Mouse (Mus musculus): Measurements from ENCODE around the gene Hist1h1b. TPM values are rescaled to one million over a fixed set of nuclear protein-coding genes. Genes with fewer than 3 reads are reported as not detected.
"Not testable (repeated sequence)": the region's sequence is repeated elsewhere in the genome, so short reads cannot be mapped to it uniquely, and the experiment has no call there.

The Hist1h1b gene
- polyA plus RNA-seq, 1 experiment from 2014 or later: not detected

DNA sequence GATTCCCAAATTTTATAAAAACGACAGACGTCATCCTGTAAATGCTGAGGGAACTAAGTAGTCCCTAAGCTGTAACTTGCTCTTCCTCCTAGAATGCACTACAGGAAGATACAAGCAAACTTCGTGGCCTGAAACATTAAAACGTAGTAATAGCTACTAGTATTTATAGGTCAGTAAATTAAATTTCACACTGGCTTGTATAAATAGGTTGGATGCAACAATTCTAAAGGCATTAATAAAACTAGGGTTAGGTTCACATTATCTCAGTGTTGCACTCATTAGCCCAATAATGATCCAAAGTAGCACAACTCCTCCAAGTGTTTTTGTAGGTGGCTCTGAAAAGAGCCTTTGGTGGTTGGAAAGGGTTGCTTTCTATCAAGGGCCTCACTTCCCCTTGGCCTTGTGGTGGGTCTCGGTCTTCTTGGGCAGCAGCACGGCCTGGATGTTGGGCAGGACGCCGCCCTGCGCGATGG lies 27.3 kb downstream of the Hist1h1b start:
- H3K27ac ChIP-seq: peak overlapping the region; percentile 64
- no peaks in the 10 kb centered on the region for H3K36me3 ChIP-seq (ENCODE audit: inconsistent target)
- peak overlapping the region; percentile 17; the same call in 1 of the 2 replicates for H3K4me3 ChIP-seq (ENCODE audit: inconsistent target)
- peaks cover 21% of the 10 kb centered on the region for H3K79me2 ChIP-seq (ENCODE audit: inconsistent target)
- 9% methylated on average over 5 of the region's 10 CpGs for WGBS (ENCODE audit: missing documents)

GRCm38 (mm10) chr13:21752356-21752755 lies 28.1 kb downstream of the Hist1h1b start:
- WGBS (ENCODE audit: missing documents): 62% methylated on average over 3 of the region's 3 CpGs

GRCm38 (mm10) chr13:21751827-21752226 lies 28.6 kb downstream of the Hist1h1b start:
- Histone ChIP-seq H3K4me3 (ENCODE audit: inconsistent target) (no peak overlapping the region), H3K36me3 (ENCODE audit: inconsistent target) (no peaks in the 10 kb centered on the region), H3K79me2 (ENCODE audit: inconsistent target) (peaks cover 33% of the 10 kb centered on the region), H3K27ac (peak overlapping the region; percentile 64; the same call in 1 of the 2 replicates)
- 98% methylated on average over 3 of the region's 3 CpGs for WGBS (ENCODE audit: missing documents)

More at GRCm38 (mm10) chr13:21752356-21752755, 28.1 kb downstream of the Hist1h1b start:
- Histone ChIP-seq H3K4me3 (ENCODE audit: inconsistent target) (no peak overlapping the region; the same call in 1 of the 2 replicates), H3K36me3 (ENCODE audit: inconsistent target) (no peaks in the 10 kb centered on the region), H3K27ac (peak overlapping the region; percentile 64), H3K79me2 (ENCODE audit: inconsistent target) (peaks cover 28% of the 10 kb centered on the region)

DNA sequence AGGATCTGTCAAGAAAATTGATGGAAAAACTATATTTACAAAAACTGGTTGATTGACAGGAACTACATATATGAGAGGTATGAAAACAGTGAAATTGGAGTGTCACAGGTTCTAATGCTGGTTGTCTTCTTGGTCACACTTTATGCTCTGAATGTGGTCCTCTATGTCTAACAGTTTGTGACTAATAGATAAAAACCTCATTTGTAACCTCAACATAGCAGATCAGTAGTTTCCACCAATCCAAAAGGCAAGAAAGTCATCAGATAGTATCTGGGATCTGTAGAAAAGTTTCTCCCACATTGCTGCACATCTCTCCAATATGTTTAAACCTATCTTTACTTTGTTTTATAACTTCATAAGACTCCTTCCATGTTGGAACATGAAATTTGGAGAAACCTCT lies 29.0 kb downstream of the Hist1h1b start:
- Histone ChIP-seq H3K27ac (peak overlapping the region; percentile 72; the same call in 1 of the 2 replicates), H3K36me3 (ENCODE audit: inconsistent target) (no peaks in the 10 kb centered on the region), H3K4me3 (ENCODE audit: inconsistent target) (no peak overlapping the region), H3K79me2 (ENCODE audit: inconsistent target) (peaks cover 35% of the 10 kb centered on the region)

GRCm38 (mm10) chr13:21750159-21751017 lies 30.0 kb downstream of the Hist1h1b start, which contains the start of gene Hist1h4k:
TSS of gene Hist1h4k (minus strand) at chr13:21750505.
- Histone ChIP-seq H3K27ac (peak within 1 kb of the TSS; percentile 72), H3K79me2 (ENCODE audit: inconsistent target) (peaks cover 35% of the 10 kb centered on the region), H3K4me3 (ENCODE audit: inconsistent target) (peak within 1 kb of the TSS; percentile 43)
- WGBS (ENCODE audit: missing documents): under 1% methylated on average over 31 of the region's 56 CpGs
- not testable (repeated sequence) for H3K36me3 ChIP-seq (ENCODE audit: inconsistent target)

DNA sequence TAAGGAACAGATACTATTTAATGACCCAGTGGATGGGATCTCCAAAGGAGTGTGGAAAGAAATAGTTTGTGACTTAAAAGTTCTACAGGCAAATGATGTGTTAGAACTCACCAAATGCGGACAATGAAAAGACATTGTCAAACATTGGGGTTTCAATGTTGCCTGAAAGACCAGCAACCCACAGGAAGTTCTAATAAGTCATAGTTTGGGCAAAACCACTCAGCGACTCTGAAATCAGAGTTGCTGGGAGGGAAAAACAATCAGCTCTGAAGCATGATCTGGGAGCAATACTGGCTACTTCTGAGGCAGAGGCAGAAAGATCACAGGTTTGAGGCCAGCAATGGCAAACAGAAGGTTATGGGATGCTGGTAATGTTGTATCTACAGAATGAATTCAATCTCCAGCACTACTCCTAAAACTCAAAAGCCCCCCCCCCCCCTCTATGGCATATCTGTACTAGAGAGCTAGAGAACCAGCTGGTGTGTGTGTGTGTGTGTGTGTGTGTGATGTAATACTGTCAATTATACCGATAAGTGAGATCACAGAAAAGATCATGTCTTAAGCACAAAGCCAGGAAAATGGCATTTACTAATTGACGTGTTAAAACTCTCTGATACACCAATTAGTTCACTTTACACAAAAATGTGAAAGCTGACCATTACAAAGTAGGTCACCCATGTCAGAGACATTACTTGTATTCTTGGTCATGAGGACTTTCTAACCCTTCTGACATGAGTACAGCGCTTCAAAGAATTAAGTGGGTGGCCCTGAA lies 30.9 kb downstream of the Hist1h1b start:
- 11% methylated on average over 4 of the region's 5 CpGs for WGBS (ENCODE audit: missing documents)
- Histone ChIP-seq H3K4me3 (ENCODE audit: inconsistent target) (peak overlapping the region; percentile 43), H3K36me3 (ENCODE audit: inconsistent target) (no peaks in the 10 kb centered on the region), H3K27ac (peak overlapping the region; percentile 40), H3K79me2 (ENCODE audit: inconsistent target) (peaks cover 35% of the 10 kb centered on the region)

DNA sequence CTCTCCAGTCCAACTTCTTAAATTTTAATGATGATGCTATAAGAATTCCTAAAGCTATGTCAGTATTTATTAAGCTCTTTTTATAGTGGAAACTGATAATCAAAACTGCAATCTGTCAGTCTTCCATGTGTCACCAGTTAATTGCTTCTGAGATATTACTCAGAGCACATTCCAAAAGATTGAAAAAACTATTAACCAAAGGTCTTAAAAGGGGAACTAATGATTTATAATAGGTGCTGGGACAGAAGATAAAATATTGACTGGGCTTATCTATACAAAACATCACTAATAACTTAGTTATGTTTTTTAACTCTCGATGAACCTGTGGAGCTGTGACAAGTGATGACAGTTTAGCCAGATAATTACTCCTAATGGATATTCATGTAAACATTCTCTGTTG lies 35.4 kb downstream of the Hist1h1b start:
- Histone ChIP-seq H3K27ac (no peak overlapping the region), H3K36me3 (ENCODE audit: inconsistent target) (no peaks in the 10 kb centered on the region), H3K4me3 (ENCODE audit: inconsistent target) (no peak overlapping the region), H3K79me2 (ENCODE audit: inconsistent target) (peaks cover 33% of the 10 kb centered on the region)
- WGBS (ENCODE audit: missing documents): 70% methylated on average over 1 of the region's 1 CpGs

DNA sequence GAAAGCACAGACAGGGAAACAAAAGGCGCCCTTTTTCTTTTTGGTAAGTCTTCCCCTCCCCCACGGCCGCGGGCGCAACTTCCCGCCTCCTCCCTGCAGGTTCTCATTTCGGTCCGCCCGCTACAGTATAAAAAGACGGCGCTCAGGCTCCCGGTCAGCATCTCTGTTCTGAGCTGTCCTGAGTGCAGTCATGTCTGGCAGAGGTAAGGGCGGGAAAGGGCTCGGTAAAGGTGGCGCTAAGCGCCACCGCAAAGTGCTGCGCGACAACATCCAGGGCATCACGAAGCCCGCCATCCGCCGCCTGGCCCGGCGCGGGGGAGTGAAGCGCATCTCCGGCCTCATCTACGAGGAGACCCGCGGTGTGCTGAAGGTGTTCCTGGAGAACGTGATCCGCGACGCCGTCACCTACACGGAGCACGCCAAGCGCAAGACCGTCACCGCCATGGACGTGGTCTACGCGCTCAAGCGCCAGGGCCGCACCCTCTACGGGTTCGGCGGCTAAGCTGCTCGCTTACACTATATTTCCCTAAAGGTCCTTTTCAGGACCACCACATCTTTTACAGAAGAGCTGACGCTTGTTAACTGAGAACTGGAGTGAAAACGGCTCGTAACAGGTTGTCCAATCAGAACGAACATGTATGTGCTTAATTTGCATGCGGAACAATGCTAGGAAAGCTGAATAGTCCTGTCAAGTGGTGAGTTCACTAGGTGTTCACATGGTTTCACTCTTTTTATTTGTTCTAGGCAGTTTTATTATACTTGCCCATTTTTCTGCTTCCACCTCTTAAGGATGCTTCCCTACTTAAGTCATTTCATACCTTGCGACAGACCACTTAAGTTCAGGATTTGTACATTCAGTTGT lies 45.3 kb downstream of the Hist1h1b start, which contains the start of gene Hist1h4j:
Hist1h4j (plus strand) TSS at position 159 of the 862 bp plus-strand sequence.
- WGBS (ENCODE audit: missing documents): 1% methylated on average over 31 of the region's 56 CpGs
- H3K27ac ChIP-seq: peak within 1 kb of the TSS; percentile 75
- peak within 1 kb of the TSS; percentile 25 for H3K4me3 ChIP-seq (ENCODE audit: inconsistent target)
- H3K79me2 ChIP-seq (ENCODE audit: inconsistent target); H3K36me3 ChIP-seq (ENCODE audit: inconsistent target): not testable (repeated sequence)

DNA sequence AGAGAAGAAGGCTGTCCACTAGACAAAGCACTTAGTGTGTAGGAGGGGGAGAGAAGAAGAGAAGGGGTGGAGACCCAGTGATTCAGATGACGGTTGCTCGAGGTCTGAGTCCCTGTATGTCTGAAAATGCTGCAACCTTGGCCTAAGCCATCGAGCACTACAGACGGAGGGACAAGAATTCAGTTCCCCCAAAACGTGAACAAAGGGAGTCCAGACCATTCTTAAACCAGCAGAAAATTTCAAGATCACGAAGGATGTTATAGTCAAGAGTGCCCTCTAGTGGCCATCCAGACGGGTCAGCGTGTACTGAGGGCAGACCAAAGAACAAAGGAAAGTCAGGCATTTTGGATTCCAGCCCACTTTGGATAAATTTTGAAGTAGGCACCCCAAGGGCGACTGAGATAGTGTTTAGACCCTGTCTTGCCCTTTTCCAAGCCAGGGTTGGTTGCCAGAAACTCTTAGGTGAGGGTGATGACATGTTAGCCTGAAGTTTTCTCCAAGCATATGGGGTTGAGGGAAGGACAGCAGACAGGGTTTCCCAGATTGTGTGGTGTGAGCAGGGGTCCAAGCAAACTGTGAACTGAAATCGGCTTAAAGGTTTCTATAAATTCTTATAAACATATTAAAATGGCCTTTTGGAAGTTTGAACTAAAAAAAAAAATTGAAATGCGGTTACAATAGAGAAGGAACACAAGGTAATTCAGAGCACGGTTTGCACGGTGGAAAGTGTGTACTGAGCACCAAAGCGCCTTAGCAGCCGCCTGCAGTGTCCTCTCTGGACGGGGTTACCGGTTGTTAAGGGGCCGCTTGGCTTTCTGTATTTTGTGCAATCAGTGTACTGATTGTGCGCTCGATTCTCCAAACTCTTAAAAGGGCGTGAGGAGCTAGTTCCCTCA lies 46.2 kb downstream of the Hist1h1b start:
- Histone ChIP-seq H3K4me3 (ENCODE audit: inconsistent target) (peak overlapping the region; percentile 25), H3K36me3 (ENCODE audit: inconsistent target) (no peaks in the 10 kb centered on the region), H3K79me2 (ENCODE audit: inconsistent target) (no peaks in the 10 kb centered on the region), H3K27ac (peak overlapping the region; percentile 75)
- 2% methylated on average over 21 of the region's 21 CpGs for WGBS (ENCODE audit: missing documents)

DNA sequence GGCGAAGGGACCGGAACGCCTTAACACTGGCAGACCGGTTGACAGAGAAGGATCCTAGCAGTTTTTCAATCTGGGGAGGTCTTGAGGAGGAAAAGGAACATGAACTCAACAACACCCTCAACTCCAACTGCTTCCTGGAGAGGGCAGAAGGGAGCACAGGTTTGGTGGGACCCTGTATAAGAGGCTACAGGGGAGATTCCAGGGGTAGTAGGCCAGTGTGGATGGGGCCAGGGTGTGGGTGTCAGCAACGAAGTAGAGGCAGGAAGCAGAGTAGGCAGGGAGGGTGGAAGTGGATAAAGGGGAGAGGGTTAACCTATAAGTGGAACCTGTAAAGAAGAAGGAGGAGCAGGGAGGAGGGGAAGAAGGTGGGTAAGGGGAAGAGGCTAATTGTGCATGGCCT lies 47.0 kb downstream of the Hist1h1b start:
- no peaks in the 10 kb centered on the region for H3K79me2 ChIP-seq (ENCODE audit: inconsistent target)
- no peak overlapping the region for H3K27ac ChIP-seq
- WGBS (ENCODE audit: missing documents): 87% methylated on average over 5 of the region's 5 CpGs
- H3K36me3 ChIP-seq (ENCODE audit: inconsistent target): no peaks in the 10 kb centered on the region
- no peak overlapping the region for H3K4me3 ChIP-seq (ENCODE audit: inconsistent target)

Measured in macrophage (primary cell).